Mouse (Mus musculus) T-helper 2 cell (primary cell): ENCODE measurements around the gene Vmn1r27.

ENCODE experiments used
- in situ Hi-C: fragments of 300-600 bp; cut with MboI, MseI; formaldehyde crosslinking; loops from one replicate; pipeline ENCODE4 v1.15.1; 2025; ENCODE audit warnings: high pct_unique_total_duplicates

Vmn1r27 gene

DNA sequence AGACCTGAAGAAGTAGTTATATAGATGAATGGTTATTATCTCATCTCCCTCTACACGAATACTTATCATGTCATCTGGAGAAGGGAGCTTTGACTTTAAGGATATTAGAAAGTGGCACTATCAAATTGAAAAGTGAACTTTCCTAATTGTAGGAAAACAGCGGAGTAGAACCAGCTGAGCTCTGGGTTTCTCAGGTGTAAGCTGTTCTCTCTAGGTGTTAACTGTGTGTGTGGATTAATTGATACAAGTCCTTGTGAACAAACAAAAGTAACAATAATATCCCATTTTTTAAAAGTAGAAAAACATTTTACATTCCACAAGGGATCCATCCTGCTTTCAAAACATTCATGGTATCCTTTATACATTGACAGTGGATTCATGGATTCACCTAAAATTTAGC, at the start of gene Vmn1r27:
Gene Vmn1r27, minus strand, starts transcription at position 101 of the 400 bp plus-strand sequence.
- in situ Hi-C loops = loop anchor here (10.0 kb wide), 1 partner anchor 784 kb away; no protein-coding TSS in a partner anchor

GRCm38 (mm10) chr6:58261737-58262136, 43.1 kb upstream of the Vmn1r27 start, which contains the start of gene Vmn1r28:
Gene Vmn1r28, plus strand, starts transcription at chr6:58262037.
- in situ Hi-C loops = no loop called here

GRCm38 (mm10) chr6:58216119-58216518, 2.5 kb downstream of the Vmn1r27 start:
- in situ Hi-C loops = loop anchor here (10.0 kb wide), 1 partner anchor 781 kb away; no protein-coding TSS in a partner anchor
